Mouse (Mus musculus) lung, postnatal 0 days (tissue): ENCODE results near the gene Stradb.

Experiments used
- CTCF ChIP-seq: IDR thresholded peaks from 2 replicates; pipeline ENCODE4 v1.5.1; 2016; ENCODE audit warnings: antibody characterized with exemption, mild to moderate bottlenecking
- EP300 ChIP-seq: IDR thresholded peaks from 2 replicates; pipeline ENCODE4 v1.6.1; 2016; ENCODE audit warnings: antibody characterized with exemption, mild to moderate bottlenecking, control low read depth

DNA sequence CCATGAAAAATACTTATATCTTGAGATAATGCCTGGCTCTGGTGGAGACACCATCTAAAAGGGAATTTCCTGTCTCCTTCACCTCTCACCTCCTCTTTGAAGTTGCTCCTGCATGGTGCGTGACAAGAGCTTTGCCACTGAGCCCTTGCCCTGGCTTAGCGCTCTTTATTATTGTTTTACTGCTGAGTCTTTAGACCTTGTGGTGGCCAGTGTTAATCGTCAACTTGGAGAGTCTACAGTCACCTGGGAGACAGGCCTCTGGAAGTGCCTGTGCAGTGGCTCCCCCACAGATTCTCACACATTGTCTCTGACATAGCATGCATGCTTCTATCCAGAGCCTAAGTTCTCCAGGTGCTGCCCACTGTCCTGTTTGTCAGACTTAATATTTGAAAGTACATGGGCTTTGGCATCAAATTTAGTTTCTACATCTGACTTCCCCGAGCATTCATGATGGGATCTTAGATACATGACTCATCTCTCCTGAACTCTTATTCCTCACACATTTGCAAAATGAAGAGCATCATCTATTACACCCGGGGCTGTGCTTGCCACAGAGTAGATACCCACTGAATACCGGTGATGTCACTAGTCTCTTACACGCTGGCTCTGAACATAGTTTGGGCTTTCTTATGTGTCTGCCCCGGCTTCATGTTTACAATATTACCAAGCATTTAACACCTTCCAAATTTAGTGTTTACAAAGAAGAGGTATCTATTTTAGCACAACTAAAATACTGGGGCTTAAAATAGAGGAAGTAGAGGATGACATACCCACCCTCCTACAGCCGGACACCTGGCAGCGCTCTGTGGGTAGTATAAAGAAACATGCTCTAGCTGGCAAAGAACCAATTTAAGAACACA is 36.3 kb upstream of the Stradb start:
- no peak for TF ChIP-seq CTCF
- TF ChIP-seq EP300: no peak
